Mouse (Mus musculus): ENCODE data around the gene Ch25h. TPM values are rescaled to one million over a fixed set of nuclear protein-coding genes. Genes with fewer than 3 reads are reported as not detected.

Gene Ch25h
- total RNA-seq (2014; fragmentation: Nextera tagmentation): not detected in 2 replicates
- not detected in 2 replicates for total RNA-seq (2017)

DNA sequence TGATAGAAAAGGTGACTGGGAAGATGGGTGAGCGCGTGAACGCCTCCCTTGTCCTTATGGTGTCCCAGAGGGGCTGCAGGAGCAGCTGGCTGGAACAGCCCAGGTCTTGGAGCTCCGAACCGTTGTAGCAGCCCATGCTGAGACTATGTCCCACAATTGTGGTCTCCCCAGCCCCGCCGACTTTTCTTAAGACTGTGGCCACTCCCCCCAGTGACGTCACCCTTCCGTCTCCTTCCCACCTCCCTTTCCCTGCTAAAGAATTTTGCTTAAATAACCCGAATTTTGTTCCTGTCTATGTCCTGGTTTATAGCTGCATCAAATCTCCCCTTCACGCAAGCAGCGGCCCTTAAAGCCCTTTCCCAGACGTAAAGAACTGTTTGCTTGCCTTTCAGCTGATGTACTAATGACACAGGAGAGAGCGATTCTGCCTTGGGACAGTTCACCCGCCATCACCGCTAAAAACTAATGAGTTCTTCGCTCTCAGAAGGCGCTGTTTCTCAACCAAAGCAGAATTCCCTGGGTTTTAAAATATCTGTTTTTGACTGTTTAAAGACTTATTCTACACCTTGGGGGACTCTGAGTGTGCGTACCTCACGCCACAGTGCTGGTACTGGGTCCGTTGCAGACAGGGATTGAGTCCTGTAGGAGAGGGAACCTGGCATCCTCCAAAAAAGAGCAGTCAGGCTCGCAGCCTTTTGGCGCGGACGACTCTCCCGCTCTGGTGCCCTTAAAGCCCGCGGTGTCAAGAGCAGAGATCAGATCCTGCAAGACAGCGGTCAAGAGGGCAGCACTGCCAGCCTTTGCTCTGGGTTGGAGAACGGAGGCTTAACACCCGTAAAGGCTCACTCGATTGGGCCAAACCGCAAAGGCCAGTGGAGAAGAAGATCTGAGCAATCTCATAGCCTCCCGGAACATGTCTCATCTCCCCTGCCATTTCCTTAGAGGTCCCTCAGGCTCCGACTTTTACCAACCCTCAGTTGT lies at the start of gene Ch25h:
TSS of gene Ch25h (minus strand) at position 174 of the 981 bp plus-strand sequence.
- ATAC-seq (replicated peaks; ENCODE audit: low FRiP score, low TSS enrichment, poor library complexity, severe bottlenecking): peak; percentile 33; the same call in 1 of the 2 replicates

DNA sequence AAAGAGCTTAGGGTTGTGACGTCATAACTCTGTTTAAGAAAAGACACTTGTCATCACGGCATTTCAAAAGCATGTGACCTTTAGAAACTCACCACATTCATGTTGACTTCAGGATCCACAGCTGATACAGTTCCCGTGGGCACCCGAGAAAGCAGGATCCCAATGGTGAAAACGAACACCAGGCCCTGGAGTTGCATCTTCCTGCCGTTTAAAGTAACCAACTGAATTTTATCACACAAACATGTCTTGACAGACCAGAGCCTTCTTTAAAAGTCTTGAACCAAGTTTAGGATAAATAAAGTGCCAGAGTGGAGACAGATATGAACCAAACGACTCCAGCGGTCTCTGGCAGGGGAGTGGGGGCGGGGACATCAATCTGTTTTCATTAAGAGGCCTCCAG lies 49.7 kb upstream of the Ch25h start:
- ATAC-seq (replicated peaks; ENCODE audit: low FRiP score, low TSS enrichment, poor library complexity, severe bottlenecking): no peak

DNA sequence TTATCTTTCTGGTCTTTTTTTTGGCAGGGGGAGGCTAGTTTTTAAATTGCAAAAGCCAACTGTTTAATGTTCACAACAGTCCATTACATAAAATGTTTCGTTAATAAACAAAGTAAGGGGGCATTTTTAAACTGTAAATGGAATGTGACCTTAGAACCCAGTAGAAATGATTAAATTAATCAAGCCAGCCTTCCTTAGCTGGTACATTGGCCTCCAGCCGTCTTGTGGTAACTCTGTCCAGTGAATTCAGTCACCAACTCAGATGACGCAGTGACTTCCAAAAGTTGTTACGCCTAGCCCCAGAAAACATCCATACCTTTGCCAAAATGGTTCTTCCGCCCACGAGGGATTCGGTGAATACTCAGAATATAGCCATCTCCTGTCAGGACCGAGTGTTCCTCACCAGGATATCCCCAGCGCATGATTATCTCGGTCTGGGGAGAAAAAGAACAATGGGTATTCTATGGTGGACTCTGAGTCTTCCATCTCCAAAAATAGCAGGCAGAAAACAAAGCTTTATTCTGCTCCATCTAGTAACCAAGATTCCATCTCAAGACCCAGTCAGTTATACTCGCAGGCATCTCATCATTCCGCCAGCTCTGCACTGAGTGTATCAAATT lies 48.3 kb upstream of the Ch25h start:
- ATAC-seq (replicated peaks; ENCODE audit: low FRiP score, low TSS enrichment, poor library complexity, severe bottlenecking): no peak

DNA sequence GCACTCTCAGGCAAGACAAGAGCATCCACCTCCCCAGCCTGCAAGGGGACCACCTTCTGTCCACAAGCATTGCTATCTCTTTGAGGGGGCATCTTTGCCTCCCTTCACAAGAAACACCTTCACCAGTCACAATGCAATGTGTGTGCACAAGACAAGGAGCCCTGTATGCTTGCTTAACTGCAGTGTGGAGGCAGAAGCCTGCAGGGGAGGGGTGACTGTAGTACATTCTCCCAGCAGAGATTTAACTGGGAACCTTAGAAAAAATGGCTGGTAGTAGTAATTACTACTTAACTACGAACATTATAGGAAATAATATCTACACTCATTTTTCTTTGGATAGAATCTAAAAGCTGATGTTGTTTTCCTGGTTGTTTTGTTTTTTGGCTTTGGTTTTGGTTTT lies 47.0 kb upstream of the Ch25h start:
- no peak for ATAC-seq (replicated peaks; ENCODE audit: low FRiP score, low TSS enrichment, poor library complexity, severe bottlenecking)

DNA sequence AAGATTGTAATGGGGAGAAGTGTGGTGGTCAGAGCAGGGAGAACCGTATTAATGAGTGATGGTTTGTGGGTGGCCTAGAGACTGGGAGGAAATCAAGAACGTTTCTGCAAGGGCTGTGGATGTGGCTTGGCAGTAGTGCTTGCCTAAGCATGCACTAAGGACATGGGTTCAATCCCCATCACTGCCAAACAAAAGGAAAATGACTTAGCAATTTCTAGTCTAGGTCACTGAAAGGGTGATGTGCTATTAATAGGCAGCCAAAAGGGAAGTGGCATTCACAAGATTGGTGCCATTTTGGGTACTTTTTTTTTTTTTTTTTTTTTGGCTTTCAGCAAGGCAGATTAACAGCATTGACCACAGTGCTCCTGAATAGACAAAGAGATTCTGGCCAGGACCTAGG lies 46.4 kb upstream of the Ch25h start:
- ATAC-seq (replicated peaks; ENCODE audit: low FRiP score, low TSS enrichment, poor library complexity, severe bottlenecking): no peak

DNA sequence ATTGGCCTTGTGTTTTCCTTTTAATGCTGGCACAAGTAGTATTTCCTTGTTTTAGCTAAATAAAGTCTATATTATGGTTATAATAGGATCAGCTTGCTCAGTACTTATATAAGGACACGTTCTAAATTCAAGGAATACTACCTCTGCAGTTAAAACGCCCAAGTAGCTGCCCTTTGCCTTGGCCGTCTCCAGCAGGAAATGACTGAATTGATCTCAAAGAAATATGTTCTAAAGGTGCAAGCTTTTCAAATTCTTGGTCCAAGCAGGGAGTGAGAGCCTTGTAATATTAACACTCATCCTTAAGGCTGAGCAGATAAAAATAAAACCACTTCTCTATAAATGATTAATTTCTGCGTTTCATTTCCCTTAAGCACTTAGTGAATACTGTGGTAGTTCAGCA lies 45.1 kb upstream of the Ch25h start:
- ATAC-seq (replicated peaks; ENCODE audit: low FRiP score, low TSS enrichment, poor library complexity, severe bottlenecking): no peak

DNA sequence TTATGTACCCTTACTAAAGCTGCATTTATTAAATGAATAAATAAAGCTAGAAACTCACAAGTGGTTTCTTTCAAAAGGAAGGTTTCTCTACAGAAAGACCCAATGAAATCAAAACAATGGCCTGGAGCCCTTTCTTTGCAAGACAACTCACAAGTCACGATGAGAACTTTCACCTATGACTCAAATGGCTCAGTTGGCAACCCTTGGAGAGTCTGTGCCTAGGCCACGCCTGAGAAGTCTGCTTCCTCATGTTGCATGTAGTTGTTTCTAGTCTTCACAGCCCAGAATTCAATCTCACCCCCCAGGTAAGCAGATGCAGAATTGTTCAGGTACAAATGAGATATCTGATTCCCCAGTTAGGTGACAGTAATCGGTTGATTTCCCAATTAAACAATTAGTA lies 44.7 kb upstream of the Ch25h start:
- ATAC-seq (replicated peaks; ENCODE audit: low FRiP score, low TSS enrichment, poor library complexity, severe bottlenecking): no peak

DNA sequence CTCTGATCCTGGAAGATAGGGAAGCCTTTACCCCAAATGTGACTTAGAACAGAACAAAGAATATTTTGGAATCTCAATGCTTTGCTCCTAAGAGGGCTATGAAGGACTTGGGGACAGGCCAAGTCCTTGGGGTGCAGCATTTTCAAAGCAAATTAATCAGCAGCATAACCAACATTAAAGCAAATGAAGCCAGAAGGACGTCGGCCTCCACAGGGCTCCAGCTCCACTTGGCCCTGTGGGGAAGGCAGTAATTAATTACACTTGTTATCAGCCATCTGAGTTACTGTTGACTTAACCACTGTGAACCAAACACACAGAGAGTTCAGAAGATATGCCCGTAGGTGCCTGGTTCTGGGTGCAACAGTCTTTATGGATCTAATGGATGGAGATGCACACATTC lies 43.8 kb upstream of the Ch25h start:
- no peak for ATAC-seq (replicated peaks; ENCODE audit: low FRiP score, low TSS enrichment, poor library complexity, severe bottlenecking)

DNA sequence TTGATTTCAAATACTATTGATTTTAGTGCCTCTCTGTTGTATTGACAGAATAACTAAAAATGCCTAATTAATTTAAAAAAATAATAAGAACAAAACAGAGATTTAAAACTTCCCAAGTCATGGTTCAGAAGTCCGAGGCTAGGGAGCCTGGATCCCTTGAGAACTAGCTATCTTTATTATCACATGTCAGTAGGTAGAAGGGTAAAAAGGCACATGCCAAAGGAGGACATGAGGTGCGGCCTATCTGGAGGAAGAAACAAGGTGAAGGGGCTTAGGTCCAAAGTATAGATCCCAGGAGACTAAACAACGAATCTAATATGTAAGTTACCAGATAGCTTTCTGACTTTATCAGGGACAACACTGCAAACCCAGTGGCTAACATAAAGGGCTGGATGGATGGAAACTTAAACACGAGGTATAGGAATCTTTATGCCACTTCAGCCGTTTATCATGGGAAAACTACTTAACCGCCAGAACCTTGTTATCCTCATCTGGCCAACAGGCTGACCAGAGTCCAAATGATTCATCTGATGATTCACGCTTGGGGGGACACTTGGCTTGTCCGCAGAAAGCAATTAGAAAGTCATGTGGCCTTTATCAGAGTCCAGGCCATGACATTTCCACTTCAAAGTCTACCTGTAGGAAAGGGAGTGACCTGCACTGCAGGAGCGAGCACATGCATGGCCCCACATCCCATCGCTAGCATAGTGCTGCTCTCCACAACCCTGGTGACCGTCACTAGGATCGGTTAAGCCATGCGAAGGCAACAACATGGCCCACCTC lies 43.0 kb upstream of the Ch25h start:
- no peak for ATAC-seq (replicated peaks; ENCODE audit: low FRiP score, low TSS enrichment, poor library complexity, severe bottlenecking)

DNA sequence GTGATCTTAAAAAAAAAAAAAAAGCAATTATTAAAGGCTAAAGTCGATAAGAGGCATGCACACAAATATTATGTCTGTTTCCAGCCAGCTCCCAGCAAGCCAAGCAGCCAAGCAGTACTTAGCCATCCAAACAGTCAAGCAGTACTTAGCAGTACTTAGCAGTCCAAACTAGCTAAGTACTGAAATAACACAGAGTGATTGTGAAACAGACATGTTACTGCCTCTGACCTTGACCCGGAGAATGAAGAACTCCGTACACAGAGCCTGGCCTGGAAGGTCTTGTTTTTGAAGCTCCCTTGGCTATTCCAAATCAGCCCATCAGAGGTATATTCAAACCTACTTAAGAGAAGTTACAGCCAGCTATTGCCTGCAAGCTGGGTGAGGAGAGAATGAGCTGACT lies 42.2 kb upstream of the Ch25h start:
- no peak for ATAC-seq (replicated peaks; ENCODE audit: low FRiP score, low TSS enrichment, poor library complexity, severe bottlenecking)

DNA sequence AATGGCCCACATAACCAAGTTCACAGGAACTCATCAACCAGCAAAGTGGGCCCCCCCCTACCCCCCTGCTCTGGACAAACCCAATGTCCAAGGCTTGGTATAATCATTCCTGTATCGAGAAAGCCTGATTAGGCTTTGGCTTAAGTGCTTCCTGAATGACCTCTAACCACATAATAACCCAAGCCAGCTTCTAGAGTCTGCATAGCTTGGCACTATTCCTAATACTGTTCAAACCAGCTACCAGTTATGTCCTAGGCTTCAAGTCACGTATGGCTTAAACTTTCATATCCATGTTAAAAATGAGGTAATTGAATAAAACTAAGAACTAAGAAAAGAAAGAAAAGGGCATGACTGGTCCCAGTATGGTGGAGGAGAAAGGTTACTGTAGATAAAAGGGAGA lies 41.4 kb upstream of the Ch25h start:
- no peak for ATAC-seq (replicated peaks; ENCODE audit: low FRiP score, low TSS enrichment, poor library complexity, severe bottlenecking)

DNA sequence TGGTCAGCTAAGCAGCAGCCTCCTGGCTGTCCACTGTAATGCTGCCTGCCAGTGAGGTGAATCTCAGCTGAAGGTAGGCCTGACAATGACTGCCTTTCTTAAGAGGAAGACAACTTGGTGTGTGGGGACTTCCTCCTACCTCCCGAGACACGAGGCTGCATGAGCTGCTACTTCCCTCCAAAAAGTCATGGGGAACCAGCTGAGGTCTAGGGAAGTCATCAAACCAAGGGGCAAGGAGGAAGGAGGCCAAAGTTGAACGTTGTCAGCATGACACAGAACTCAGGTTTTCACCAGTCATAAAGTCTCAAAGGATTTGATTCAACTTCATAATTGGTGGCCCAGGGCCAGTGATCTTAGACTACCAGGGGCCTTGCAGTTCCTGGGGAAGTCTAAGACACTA lies 40.7 kb upstream of the Ch25h start:
- no peak for ATAC-seq (replicated peaks; ENCODE audit: low FRiP score, low TSS enrichment, poor library complexity, severe bottlenecking)

DNA sequence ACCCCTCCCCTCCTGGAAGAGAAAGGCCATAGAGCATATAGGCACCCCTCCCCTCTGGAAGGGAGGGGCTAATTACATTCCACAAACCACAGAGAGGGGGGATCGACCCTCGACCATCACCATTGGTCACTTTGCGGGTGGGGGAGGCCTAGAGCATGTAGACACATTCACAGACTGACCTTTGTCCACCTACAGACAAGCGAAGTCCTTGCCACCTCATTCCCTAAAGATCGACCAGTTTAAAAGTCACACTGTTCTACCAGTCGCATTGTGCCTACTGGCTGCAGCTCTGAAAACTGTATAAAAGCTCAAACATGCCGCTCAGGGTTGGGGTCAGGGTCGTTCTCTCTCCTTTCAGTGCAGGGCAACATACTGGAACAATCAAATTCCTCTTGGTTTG lies 36.6 kb upstream of the Ch25h start:
- no peak for ATAC-seq (replicated peaks; ENCODE audit: low FRiP score, low TSS enrichment, poor library complexity, severe bottlenecking)

DNA sequence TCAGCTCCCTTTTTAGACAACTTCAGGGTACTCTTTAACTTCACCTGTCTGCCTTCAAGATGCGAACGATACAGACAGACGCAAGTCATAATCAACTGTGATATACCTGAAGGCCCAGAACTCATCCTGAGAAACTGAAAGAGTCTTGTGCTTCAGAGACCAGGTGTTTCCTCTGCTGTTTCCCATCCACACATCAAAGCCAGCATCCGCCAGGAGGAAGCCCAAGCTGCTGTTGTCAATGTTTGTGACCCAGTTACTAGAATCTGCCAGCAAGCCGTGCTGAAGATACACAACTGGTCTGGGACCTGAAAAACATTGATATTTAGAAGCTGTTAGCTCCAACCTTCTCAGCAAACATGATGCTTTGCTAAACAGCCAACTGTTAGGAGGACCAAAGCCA lies 35.8 kb upstream of the Ch25h start:
- no peak for ATAC-seq (replicated peaks; ENCODE audit: low FRiP score, low TSS enrichment, poor library complexity, severe bottlenecking)

DNA sequence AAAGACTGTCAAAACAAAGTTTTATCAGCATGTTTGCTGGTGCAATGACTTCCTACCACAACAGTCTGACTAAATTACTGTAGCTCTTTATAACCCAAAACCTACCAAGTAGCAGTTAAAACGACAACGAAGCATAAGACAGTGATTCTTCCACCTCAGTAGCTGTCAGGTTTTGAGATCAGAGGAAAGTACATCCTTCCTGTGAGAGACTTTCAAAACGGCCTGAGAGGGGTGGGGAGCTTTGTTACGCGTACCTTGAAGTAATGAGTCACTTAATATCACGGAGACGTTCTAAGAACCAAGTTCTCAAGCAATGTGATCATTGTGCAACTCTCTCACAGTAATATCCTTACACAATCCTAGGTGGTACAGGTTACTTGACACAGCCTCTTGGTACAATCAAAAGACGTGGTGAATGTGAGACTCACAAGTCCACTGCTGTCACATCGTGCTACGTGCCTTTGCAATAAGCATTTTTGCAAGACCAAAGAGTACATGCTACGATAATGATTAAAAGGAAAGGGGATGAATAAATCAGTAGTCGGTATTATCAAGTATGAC lies 30.3 kb upstream of the Ch25h start:
- ATAC-seq (replicated peaks; ENCODE audit: low FRiP score, low TSS enrichment, poor library complexity, severe bottlenecking): no peak

DNA sequence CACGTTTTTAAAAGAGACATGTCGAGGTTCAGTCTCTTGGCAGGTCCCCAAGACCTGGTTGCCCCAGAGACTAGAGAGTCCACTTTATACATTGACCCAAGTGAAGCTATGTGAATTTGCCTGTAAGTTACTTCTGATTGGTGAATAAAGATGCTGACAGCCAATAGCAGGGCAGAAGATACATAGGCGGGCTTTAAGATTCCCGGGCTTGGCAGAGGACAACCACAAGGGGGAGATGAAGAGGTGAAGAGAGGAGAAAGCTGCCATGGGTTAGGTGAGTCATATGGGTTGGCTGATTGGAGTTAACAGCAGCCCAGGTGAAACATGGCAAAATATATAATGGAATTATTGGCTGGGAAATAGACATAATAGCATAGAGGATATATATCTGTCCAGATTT lies 25.8 kb upstream of the Ch25h start:
- peak; percentile 100 for ATAC-seq (replicated peaks; ENCODE audit: low FRiP score, low TSS enrichment, poor library complexity, severe bottlenecking)

DNA sequence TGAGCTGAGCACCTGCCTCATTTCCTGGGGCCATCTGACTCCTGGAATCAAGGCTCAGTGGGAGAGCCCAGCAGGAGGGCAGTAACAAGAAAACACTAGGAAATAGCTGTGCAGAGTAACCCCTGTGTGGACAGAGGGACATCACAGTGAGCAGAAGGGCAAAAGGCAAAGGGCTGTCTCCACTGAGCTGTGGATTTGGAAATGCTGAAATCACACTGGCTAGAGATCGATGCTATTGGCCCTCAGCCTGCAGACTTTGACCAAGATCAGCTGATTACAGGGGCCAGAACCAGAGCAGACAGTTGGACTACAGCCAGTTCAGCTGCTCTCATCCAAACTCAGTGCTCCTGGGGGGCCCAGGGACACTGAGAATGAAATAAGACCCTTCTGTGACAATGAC lies 21.4 kb upstream of the Ch25h start:
- no peak for ATAC-seq (replicated peaks; ENCODE audit: low FRiP score, low TSS enrichment, poor library complexity, severe bottlenecking)

DNA sequence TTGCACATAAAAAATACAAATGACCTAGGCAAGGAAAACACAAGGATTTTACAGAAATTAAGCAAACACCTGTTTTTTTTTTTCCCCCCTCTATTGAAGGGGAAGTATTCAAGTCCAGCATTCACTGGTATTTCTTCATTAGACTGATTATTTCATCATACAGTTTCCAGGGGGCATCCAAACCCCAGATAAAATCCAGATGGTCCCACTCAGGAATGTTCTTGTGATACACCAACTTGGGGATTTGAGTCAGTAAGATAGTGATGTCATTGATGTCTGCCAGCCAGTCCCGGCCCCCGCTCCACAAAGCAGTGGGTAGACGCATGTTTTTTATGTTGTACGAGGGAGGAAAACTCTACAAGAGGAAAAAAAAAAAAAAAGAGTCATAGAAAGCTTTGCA lies 18.9 kb upstream of the Ch25h start:
- ATAC-seq (replicated peaks; ENCODE audit: low FRiP score, low TSS enrichment, poor library complexity, severe bottlenecking): no peak

DNA sequence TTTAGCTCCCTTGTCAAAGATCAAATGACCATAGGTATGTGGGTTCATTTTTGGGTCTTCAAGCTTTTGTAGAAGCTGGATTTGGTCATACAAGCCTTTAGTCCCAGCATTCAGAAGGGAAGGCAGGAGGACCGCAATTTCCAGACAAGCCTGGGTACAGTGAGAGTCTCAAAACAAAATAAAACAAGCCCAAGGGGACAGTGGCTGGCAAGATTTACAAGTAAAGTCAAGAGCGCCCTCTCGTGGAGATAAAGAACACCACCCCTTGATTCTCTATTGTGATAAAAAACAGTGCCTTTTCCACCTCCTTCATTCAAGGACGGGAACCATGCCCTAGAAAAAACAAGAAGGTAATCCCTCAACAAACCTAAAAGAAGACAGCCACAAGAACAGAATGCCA lies 8.6 kb upstream of the Ch25h start:
- ATAC-seq (replicated peaks; ENCODE audit: low FRiP score, low TSS enrichment, poor library complexity, severe bottlenecking): peak; percentile 74; the same call in 1 of the 2 replicates

All from megakaryocyte-erythroid progenitor cell, adult 5-6 weeks (primary cell).